In the genomic region with DNA sequence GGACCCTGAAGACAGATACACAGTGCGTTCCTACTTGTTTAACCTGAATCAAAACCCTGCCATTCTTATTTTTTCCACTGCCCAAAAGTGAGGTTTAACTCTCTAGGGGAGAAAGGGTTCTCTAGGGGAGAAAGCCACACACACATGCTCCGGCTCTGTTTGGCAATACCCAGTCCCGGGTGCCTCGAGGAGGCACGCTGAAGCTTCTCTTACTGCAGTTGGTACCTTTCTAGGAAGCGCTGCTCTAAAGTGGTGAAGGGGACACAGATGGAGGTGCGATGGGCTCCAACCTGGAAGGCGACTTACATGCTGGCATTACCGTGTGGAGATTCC, we compare ENCODE assay signal across 8 mouse cellular contexts. TPM values are rescaled to one million over a fixed set of nuclear protein-coding genes. Genes with fewer than 3 reads are reported as not detected.
DNase-seq lines count a peak whose midpoint lies in the region; ATAC-seq and TF ChIP-seq lines count a peak whose summit lies in the region.

No protein-coding gene starts in this region.

- H3K9ac ChIP-seq in limb, embryonic 14.5 days (ENCODE audit: low read depth, low read length, severe bottlenecking), result peak overlapping the region; percentile 75

- peak; percentile 2 for DNase-seq in adrenal gland, postnatal 10 days
- DNase-seq in adrenal gland, adult 2 months, result no peak
- peak; percentile 3 for DNase-seq in ovary, postnatal 36 days (ENCODE audit: low spot score)
- no peak for DNase-seq in ovary, postnatal 14 days (ENCODE audit: low spot score)
- DNase-seq in limb, embryonic 14.5 days (ENCODE audit: low spot score), result no peak
- no peak for DNase-seq in cerebellum, adult 18-20 months
- DNase-seq in cerebellum, adult 9-11 months, result no peak

- TF ChIP-seq CTCF in small intestine, adult 2 months (IDR thresholded peaks at IDR 0.05; ENCODE audit: extremely low read depth, insufficient read length, insufficient replicate concordance, low read depth, low read length), result no peak

- H3K27me3 ChIP-seq in limb, embryonic 14.5 days (ENCODE audit: control insufficient read depth, insufficient read depth, low read length), result peaks cover 5% of the 10 kb centered on the region; the same call in 1 of the 2 replicates
- H3K27me3 ChIP-seq in small intestine, adult 2 months (ENCODE audit: control insufficient read depth, insufficient read depth, low read length), result no peaks in the 10 kb centered on the region

- H3K4me3 ChIP-seq in limb, embryonic 14.5 days (replicated peaks; ENCODE audit: low read length), result peak overlapping the region; percentile 77
- H3K4me3 ChIP-seq in small intestine, adult 2 months (ENCODE audit: low read depth, low read length), result peak overlapping the region; percentile 70

- 0 out of 2 replicates have a peak, but pooled peaks have one; percentile 13 for ATAC-seq in limb, embryonic 14.5 days (ENCODE audit: low FRiP score, low read depth)

- 7% methylated on average over 9 of the region's 9 CpGs for WGBS in limb, embryonic 14.5 days
- 6% methylated on average over 9 of the region's 9 CpGs for WGBS in small intestine, adult 2 months

- H3K27ac ChIP-seq in limb, embryonic 14.5 days (replicated peaks; ENCODE audit: low read depth, low read length), result no peak overlapping the region
- no peak overlapping the region for H3K27ac ChIP-seq in small intestine, adult 2 months (ENCODE audit: insufficient read depth, low read depth, low read length)

- H3K36me3 ChIP-seq in limb, embryonic 14.5 days (ENCODE audit: control insufficient read depth, insufficient read depth, low read length), result no peaks in the 10 kb centered on the region
- H3K36me3 ChIP-seq in small intestine, adult 2 months (ENCODE audit: control insufficient read depth, insufficient read depth, low read length), result no peaks in the 10 kb centered on the region

- H3K9me3 ChIP-seq in limb, embryonic 14.5 days (ENCODE audit: control insufficient read depth, low read length), result no peaks in the 10 kb centered on the region

- H3K4me1 ChIP-seq in limb, embryonic 14.5 days (ENCODE audit: control insufficient read depth, insufficient read depth, low read length), result 0 out of 2 replicates have a peak, but pooled peaks cover 7% of the 10 kb centered on the region
- H3K4me1 ChIP-seq in small intestine, adult 2 months (ENCODE audit: control insufficient read depth, insufficient read depth, insufficient read length, low read length), result no peaks in the 10 kb centered on the region

- peak overlapping the region; percentile 100 for H3K4me2 ChIP-seq in limb, embryonic 14.5 days (replicated peaks; ENCODE audit: low read depth, low read length, severe bottlenecking)

- TF ChIP-seq POLR2A in limb, embryonic 14.5 days (IDR thresholded peaks at IDR 0.05; ENCODE audit: borderline replicate concordance, extremely low read depth, insufficient read depth, insufficient read length), result no peak
- no peak for TF ChIP-seq POLR2A in small intestine, adult 2 months (IDR thresholded peaks at IDR 0.05; ENCODE audit: low read depth, low read length)

RNA-seq across cellular contexts. Expression of gene Adgrg6, which starts 0.9 kb away (rescaled TPM):
- 1 to 10 TPM; 2.0 to 4.7 TPM for total RNA-seq in adrenal gland, postnatal 10 days (2021)
- total RNA-seq in adrenal gland, adult 2 months (2021), result 1 to 10 TPM; 1.5 to 2.6 TPM
- polyA plus RNA-seq in adrenal gland, adult 2 months (2012; rRNA removed), result 0.45 and 0.62 TPM in 2 replicates
- 10.4 and 11.8 TPM in 2 replicates for polyA plus RNA-seq in limb, embryonic 14.5 days (2012; rRNA removed)
- polyA plus RNA-seq in limb, embryonic 14.5 days (2014; fragmentation: Nextera tagmentation; extraction: Ambion mirVana), result 10.0 and 10.4 TPM in 2 replicates
- polyA plus RNA-seq in small intestine, adult 2 months (2012; rRNA removed), result 0.76 and 0.82 TPM in 2 replicates

Comparison
In these comparisons a context has a peak if more than half of its experiments do, and no peak if none do; other contexts are left out.
1. DNase-seq: peak in adrenal gland, postnatal 10 days (single experiment) and ovary, postnatal 36 days (single experiment); none in adrenal gland, adult 2 months (single experiment), ovary, postnatal 14 days (single experiment), limb, embryonic 14.5 days (single experiment), cerebellum, adult 18-20 months (0 of 2) and cerebellum, adult 9-11 months (single experiment).